Mouse (Mus musculus) G1E (cell line): Measurements from ENCODE around the gene Enox1.

Experiments used
- CTCF ChIP-seq: IDR thresholded peaks from 2 replicates; pipeline ENCODE4 v1.5.1; 2012; ENCODE audit warnings: low read depth, low read length, inconsistent platforms, mixed read lengths
- GATA1 ChIP-seq: IDR thresholded peaks from 2 replicates; pipeline ENCODE4 v1.6.1; 2012; ENCODE audit warnings: borderline replicate concordance, low read length, inconsistent platforms, mixed read lengths

GRCm38 (mm10) chr14:77473501-77473900 is 316.9 kb downstream of the Enox1 start:
- TF ChIP-seq CTCF (no peak), GATA1 (no peak)
